Mouse (Mus musculus) adrenal gland, postnatal 25 days (tissue): ENCODE data around the gene Ide. TPM values are rescaled to one million over a fixed set of nuclear protein-coding genes. Genes with fewer than 3 reads are reported as not detected.
"Not testable (repeated sequence)": the region's sequence is repeated elsewhere in the genome, so short reads cannot be mapped to it uniquely, and the experiment has no call there.

Experiments
- DNase-seq: peaks from one replicate; pipeline ENCODE4 v3.0.0; 2021; ENCODE audit warnings: mixed read lengths
- total RNA-seq: library from RNA; stranded (reverse); gene quantifications from 2 replicates; pipeline ENCODE4 v1.2.3, GENCODE M21; 2021

Ide gene
- total RNA-seq, 1 experiment from 2014 or later, result 149 TPM

- DNase-seq, result peak; percentile 90
These were observed 72.1 kb downstream of the Ide start for GRCm38 (mm10) chr19:37265333-37266103.

DNA sequence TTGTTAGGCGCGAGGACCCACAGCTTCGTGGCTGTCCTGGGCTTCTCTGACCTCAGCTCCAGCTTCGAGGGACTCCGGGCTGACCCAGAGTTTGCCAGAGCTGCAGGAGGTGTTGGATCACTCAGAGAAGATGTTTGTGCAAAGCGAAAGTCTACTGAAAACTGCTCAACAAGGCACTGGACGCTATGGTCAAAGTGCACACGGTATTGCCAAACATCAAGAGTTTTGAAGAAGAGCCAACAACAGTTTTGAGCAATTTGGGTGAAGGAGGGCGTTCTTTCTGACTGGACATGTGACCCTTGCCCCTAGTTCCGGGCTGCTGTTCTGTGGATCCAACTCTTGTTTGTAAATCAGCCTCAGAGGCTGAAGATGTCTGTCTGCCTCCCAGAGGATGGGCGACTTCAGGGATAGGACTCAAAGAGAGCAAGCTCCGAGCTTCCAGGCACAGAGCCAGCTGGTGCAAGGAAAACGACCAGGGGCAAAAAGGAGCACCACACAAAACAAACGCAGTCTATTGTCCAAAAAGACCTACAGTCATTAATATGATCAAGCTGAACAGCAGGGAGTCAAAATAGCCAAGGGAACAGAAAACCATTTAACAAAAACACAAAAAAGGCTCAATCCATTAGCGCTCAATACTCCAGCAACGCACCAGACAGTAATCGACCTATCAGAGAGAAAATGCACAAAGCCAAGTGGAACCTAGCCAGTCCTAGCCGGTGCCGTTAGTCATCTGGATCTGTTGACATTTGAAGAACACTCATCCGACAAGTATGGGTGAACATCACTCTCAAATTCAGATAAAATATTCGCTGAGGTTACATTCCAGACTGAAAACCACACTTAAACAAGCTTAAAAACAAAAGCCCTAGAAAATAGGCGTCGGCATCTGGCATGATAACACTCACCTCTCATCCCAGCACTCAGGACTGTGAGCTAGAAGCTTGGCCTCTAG is 73.4 kb downstream of the Ide start:
- DNase-seq, result peak; percentile 65

- no peak for DNase-seq
These were observed 74.1 kb downstream of the Ide start for GRCm38 (mm10) chr19:37263566-37263942.

- no peak for DNase-seq
These were observed 75.3 kb downstream of the Ide start for GRCm38 (mm10) chr19:37262389-37262788.

GRCm38 (mm10) chr19:37255321-37255720 is 82.3 kb downstream of the Ide start:
- DNase-seq, result no peak

DNA sequence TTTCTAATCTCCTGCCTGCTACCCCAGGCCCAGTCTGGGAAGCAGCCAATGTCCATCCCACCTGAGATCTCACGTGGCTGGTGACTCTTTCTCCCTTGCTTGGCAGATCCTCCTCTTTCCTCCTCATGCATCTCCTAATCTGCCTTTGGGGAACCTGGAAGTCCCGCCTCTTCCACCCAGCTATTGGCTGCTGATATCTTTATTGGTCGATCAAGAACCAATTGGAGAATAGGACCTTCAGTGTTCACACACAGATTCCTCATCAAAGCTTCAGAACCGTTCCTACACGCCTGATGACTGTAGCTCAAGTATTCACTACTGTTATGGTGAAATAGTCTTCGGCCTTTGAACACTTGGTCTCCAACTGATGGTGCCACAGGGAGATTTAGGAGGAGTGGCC is 85.5 kb downstream of the Ide start:
- DNase-seq, result no peak

- no peak for DNase-seq
These were observed 89.5 kb downstream of the Ide start for GRCm38 (mm10) chr19:37248199-37248598.

DNA sequence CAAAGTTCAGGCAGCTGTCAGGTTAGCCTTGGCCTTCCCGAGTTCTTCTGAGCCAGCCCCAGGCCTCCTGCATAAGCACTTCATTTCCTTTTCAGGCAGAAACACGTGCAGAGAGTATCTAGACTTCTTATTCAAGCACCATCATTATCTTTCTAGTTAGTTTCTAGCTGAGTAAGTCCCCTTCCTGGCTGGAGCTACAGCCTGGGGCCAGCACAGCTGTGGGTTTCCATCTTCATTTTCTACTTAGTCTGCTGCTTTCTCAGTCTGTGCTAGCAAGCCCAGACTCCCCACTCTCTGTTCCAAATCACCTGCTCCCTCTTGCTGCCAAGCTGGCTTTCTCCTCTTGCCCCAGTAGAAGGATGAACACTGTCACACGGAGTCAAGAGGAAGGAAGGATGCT is 90.8 kb downstream of the Ide start:
- no peak for DNase-seq

DNA sequence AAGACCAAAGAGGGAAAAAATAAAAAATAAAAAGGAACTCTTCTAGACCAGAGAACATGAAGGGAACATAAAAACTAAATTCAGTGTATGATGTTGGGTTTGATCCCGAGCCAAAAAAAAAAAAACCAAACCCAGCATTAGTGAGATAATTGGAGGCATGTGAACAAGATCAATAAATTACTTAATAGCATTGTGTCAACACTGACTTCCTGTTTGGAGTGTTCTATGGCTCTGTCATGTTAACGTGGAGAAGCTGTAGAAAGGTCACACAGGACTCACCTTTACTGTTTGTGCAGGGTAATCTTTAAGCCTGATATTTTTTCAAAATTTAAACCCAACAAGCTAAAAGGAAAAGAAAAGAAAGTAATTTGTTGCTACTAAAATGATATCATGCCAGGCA is 94.9 kb downstream of the Ide start:
- no peak for DNase-seq

GRCm38 (mm10) chr19:37241201-37241600 is 96.5 kb downstream of the Ide start:
- DNase-seq, result no peak

DNA sequence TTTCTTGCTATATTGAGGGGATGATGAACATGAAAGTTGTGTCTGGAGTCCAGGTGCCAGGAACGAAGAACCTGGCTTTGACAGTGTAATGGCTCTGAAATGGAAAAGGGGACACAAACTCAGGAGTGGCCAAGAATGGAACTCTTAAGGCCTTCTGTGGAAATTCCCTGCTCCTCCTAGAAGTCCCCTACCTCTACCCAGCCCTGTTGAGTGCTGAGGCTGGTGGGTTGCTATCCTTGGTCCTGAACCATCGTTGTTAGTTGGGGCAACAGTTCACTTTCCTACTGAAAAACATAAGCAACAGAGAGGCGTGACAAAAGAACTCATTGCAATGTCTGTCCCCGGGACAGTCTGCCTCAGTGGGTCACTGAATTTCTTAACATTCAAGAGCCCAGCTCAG is 98.6 kb downstream of the Ide start:
- no peak for DNase-seq

DNA sequence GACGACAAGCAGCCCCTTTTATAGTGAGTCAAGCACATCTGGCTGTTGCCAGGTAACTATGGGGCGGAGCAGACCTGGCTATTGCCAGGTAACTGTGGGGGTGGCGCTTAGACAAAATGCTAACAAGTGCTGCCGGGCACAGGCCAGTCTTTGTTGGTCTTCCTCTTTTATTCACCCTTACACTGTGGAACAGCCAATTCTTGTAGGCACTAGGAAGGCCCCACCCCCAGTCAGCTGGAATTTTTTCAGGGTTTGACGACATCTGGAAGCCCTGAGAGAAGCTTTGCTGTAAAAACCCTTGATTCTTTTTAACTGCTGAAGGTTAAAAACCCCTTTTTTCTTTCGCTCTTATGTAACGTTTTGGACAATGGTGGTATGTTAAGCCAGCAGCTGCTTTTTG is 99.0 kb downstream of the Ide start:
- no peak for DNase-seq

DNA sequence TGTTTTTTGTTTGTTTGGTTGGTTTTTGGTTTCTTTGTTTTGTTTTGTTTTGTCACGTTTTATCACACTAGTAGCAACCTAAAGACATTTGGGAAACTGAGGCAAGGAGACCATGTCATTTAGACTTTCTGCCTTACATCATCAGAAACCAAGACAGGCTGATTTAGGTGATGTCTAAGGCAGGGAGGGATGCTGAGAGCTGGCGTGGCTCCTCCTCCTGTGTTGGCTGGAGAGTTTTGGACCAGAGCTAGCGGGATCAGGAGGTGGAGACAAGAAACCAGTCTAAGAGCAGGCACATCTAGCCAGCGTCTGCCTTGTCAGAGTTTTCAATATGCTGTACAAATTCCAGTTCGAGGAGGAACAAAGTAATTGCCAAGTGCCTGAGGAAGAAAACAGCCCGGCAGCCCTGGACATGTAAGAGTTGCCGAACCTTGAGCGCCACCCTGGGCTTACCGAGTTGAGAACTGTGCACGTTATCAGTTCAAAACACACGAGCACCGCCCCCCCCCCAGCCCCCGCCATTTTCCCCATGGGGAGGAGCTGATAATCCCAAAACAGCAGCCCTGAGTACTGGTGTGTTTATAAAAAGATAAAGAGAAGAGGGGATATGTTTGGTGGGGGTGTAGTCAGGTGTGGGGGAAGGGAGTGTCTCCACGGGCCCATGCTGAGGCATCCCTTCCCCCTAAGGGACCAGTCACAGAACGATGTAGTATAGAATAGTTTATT is 99.8 kb downstream of the Ide start:
- DNase-seq, result no peak

DNA sequence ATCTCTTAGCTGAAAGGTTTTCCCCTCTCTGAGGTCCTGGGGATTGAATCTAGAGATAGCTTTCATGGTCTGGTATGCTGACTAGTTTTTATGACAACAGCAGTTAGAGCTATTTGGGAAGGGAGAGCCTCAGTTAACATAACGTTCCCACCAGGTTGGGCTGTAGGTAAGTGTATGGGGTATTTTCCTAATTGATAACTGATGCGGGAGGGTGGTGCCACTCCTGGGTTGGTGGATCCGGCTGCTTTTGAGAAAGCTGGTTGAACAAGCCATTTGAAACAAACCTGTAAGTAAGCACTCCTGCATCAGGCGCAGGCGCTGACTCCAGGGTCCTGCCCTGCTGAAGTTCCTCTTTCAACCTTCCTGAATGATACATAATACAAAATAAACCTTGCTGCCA is 100.3 kb downstream of the Ide start:
- DNase-seq, result no peak

GRCm38 (mm10) chr19:37235818-37236217 is 101.8 kb downstream of the Ide start:
- no peak for DNase-seq

DNA sequence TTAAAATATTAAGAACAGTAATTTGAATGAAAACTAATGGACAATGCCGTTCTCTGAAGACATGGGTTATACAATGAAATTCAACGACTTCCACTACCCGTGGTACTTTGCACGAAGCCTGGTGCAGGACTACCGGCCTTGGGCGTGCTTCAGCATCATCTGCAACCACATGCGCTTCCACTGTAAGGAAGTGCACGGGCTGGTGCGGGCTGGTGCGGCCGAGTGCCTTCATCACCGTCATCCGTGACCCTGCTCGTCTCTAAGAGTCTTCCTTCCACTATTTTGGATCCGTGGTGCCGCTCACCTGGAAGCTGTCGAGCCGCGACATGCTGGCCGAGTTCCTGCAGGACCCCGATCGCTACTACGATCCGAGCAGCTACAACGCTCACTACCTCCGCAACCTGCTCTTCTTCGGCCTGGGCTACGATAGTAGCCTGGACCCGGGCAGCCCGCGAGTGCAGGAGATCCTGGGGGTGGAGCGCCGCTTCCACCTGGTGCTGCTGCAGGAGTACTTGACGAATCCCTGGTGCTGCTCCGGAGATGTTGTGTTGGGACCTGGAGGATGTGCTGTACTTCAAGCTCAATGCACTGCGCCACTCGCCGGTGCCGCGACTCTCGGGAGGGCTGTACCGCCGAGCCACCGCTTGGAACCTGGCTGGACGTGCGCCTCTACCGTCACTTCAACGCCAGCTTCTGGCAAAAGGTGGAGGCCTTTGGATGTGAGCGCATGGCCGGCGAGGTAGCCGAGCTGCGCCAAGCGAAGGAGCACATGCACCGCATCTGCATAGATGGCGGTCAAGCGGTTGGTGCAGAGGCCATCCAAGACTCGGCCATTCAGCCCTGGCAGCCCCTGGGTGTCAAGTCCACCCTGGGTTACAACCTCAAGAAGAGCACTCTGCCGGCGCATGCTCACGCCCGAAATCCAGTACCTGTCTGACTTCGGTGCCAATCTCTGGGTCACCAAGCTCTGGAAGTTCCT is 103.8 kb downstream of the Ide start:
- peak; percentile 5 for DNase-seq

GRCm38 (mm10) chr19:37232598-37232997 is 105.1 kb downstream of the Ide start:
- DNase-seq, result not testable (repeated sequence)

DNA sequence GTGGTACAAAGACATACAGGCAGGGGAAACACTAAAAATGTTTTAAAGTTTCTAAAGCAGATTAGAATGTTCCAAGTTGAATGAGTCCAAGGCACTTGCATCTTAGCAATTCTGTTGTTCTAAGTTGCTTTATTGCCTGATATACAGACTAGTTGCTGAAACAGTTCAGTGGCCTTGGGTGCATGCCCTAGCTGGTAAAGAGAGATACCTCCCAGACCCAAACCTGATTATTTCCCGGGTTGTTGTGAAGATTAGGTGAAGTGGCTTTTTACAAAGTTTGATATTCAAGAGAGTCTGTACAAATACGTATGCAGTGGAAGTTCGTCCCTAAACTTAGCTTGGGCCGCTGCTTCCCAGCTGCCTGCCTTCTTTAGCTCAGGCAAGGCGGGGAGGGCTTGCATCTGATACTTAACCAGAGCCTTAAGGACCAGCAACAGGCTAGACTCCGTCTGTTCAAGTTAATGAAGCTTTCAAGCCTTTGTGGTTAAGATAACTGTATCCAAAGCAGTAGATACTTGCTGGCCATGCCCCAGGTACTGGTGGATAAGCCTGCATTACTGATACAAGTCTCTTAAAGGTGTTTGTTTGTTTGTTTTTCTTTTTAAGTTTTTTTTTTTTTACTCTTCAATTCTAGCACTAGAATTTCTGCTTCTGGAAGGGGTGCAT is 112.3 kb downstream of the Ide start:
- no peak for DNase-seq
